Mouse (Mus musculus) spleen, adult 2 months (tissue): ENCODE data around the gene Eif2b3.

Experiments
- CTCF ChIP-seq: fragments of 200-500 bp; IDR thresholded peaks from 2 replicates; pipeline ENCODE4 v1.5.1; 2011; ENCODE audit warnings: mild to moderate bottlenecking, inconsistent platforms; ENCODE audit not compliant: insufficient read depth, insufficient read length, insufficient replicate concordance; ENCODE audit errors: extremely low read depth
- POLR2A ChIP-seq: fragments of 200-500 bp; IDR thresholded peaks from 2 replicates; pipeline ENCODE4 v1.6.1; 2011; ENCODE audit warnings: low read depth, low read length, inconsistent platforms

DNA sequence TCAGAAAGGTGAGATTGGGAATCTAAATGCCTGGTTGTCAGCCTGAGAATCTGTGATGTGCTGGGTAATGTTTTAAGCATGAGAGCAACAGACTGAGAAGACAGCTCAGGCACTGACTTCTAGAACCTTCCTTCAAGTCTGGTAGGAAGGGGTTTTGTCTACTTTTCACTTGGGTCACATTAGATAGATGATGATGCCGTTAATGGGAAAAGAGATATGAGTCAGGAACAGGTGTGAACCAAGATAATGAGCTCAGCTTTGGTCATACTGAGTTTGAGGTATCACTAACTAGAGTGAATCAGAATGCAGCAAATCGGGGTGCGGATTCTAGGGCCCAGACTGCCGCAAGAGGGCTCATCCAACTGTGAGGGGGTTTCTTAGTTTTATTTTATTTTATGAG is 4.3 kb downstream of the Eif2b3 start:
- no peak for TF ChIP-seq POLR2A
- no peak for TF ChIP-seq CTCF
